Mouse (Mus musculus) stomach, embryonic 14.5 days (tissue): ENCODE results near the gene Syk. TPM values are rescaled to one million over a fixed set of nuclear protein-coding genes. Genes with fewer than 3 reads are reported as not detected.

Experiments
- polyA plus RNA-seq: library from polyadenylated mRNA; unstranded; fragments of >200 nt; fragmentation: Nextera tagmentation; extraction: Ambion mirVana; gene quantifications from 2 replicates; pipeline ENCODE4 v1.2.1, GENCODE M21; 2014

Gene Syk
- polyA plus RNA-seq, 1 experiment from 2014 or later: 3.7 TPM

Other genes with a start within 250 kb of the Syk start
- 0.43 and 0.83 TPM in 2 replicates for gene Diras2, start 51.9 kb upstream of the Syk start, polyA plus RNA-seq